Mouse (Mus musculus): ENCODE results near the gene Acacb. TPM values are rescaled to one million over a fixed set of nuclear protein-coding genes. Genes with fewer than 3 reads are reported as not detected.
A peak's percentile ranks its signal among the peaks of the same experiment; 100 is the strongest.

Acacb gene
- polyA plus RNA-seq, 1 experiment: 0.48 TPM

DNA sequence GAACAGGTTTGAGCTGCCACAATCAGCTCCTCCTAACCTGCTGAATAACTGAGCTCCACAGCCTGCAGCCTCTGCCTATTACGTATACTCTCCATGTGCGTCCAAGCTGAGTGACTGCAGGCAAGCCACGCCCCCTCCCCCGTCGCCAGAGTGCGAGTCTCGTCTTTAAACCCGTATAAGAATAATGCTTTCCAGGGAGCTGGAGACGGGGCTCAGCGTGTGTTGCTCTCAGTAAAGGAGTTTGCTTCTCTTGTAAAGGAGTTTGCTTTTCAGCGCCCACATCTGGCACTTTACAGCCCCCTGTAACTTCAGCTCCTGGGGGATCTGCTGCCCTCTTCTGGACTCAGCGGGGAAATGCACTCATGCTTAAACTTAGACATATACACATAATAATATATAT, 7.2 kb downstream of the Acacb start:
- TF ChIP-seq GATA1 (IDR thresholded peaks at IDR 0.05; ENCODE audit: borderline replicate concordance, low read length) (no peak), FLI1 (IDR thresholded peaks at IDR 0.05; ENCODE audit: low read length) (no peak)
- H3K36me3 ChIP-seq (replicated peaks; ENCODE audit: low read length): no peaks in the 10 kb centered on the region
- no peaks in the 10 kb centered on the region for H3K4me1 ChIP-seq
- peak overlapping the region; percentile 59 for H3K4me3 ChIP-seq (replicated peaks)
- peaks cover 52% of the 10 kb centered on the region for H3K27me3 ChIP-seq (replicated peaks)
- H3K9me3 ChIP-seq: peaks cover 12% of the 10 kb centered on the region

DNA sequence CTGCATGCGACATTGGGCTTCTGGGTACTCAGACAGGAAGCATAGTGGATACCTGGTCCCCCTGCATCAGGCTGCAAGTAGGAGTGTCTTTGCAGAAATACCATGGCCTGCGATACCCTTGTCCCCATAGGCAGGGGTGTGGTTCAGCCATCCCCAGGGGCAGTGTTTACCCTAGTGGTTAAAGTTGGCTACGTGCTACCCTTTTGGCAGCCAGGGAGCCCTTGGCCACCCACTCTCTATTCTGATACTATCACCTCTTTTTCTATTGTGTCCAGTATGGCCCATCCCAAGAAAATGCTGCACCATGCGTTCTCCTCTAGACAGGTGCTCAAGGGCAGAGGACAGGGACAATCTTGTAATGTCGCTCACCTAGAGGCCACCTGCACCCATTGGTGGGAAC, 8.4 kb downstream of the Acacb start:
- no peaks in the 10 kb centered on the region for H3K36me3 ChIP-seq (replicated peaks; ENCODE audit: low read length)
- H3K9me3 ChIP-seq: peaks cover 3% of the 10 kb centered on the region; the same call in 1 of the 2 replicates
- H3K27me3 ChIP-seq (replicated peaks): peaks cover 44% of the 10 kb centered on the region
- no peak overlapping the region for H3K4me3 ChIP-seq (replicated peaks)
- no peaks in the 10 kb centered on the region for H3K4me1 ChIP-seq
- TF ChIP-seq FLI1 (IDR thresholded peaks at IDR 0.05; ENCODE audit: low read length) (no peak), GATA1 (IDR thresholded peaks at IDR 0.05; ENCODE audit: borderline replicate concordance, low read length) (no peak)

DNA sequence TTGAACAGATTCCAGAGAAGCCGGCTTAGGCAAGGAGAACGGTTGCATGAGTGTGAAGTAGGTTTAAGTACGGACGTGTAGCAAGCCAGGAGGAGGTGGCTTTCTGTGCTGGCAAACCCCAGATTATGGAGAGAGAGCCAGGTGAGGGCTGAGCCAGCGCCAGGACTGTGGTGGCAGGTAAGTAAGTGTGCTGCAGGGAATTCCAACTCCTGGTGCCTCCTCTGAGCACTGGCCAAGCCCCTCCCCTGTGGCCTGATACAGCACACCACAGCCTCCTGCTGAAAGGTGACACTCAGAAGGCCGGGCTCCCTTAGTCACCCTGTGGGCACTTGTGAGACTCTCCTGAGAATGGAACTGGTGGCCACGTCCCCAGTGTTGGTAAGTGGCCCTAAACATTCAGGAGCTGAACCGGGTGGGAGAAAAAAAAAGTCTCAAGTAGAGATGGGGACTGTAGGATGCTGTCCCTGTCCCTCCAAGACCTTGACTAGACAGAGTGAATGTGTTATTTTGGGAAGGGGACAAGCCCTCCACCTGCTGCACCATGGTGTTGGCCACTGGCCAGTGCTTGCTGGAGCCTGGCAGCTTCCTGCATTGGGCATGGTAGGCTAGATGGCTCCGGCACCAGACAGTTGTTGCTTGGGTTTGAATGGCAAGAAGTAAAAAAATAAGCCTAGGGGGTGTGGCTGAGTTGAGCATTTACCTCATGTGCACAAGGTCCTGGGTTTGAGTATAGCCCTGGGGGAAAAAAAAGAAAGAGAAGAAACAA, 9.0 kb downstream of the Acacb start:
- no peaks in the 10 kb centered on the region for H3K4me1 ChIP-seq

DNA sequence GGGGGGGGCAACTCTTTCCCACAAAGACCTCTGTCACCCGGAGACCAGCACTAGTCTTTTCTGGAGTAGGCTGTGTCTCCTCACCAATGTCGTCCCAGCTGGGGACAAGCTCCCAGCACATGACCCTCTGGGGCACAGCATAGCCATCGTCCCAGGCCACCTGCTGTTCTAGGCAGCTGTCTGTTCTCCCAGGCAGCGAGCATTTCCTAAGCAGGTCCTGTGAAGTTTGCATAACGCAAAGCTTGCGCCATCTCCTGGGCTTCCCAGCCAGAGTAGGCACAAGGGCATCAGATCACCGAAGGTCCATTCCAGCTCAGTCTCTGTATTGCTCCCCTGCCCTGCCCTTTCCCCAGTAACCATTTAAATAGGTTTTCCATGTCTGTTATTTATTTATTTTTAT, 10.9 kb downstream of the Acacb start:
- Histone ChIP-seq H3K4me3 (replicated peaks) (no peak overlapping the region), H3K9me3 (peaks cover 3% of the 10 kb centered on the region; the same call in 1 of the 2 replicates), H3K36me3 (replicated peaks; ENCODE audit: low read length) (no peaks in the 10 kb centered on the region), H3K27me3 (replicated peaks) (peaks cover 32% of the 10 kb centered on the region), H3K4me1 (no peaks in the 10 kb centered on the region; the same call in 1 of the 2 replicates)
- TF ChIP-seq GATA1 (IDR thresholded peaks at IDR 0.05; ENCODE audit: borderline replicate concordance, low read length): no peak

More for the DNA sequence above, 9.0 kb downstream of the Acacb start:
- Histone ChIP-seq H3K36me3 (replicated peaks; ENCODE audit: low read length) (no peaks in the 10 kb centered on the region), H3K9me3 (peaks cover 3% of the 10 kb centered on the region; the same call in 1 of the 2 replicates), H3K4me3 (replicated peaks) (no peak overlapping the region), H3K27me3 (replicated peaks) (peaks cover 44% of the 10 kb centered on the region)
- TF ChIP-seq FLI1 (IDR thresholded peaks at IDR 0.05; ENCODE audit: low read length) (no peak), GATA1 (IDR thresholded peaks at IDR 0.05; ENCODE audit: borderline replicate concordance, low read length) (no peak)

DNA sequence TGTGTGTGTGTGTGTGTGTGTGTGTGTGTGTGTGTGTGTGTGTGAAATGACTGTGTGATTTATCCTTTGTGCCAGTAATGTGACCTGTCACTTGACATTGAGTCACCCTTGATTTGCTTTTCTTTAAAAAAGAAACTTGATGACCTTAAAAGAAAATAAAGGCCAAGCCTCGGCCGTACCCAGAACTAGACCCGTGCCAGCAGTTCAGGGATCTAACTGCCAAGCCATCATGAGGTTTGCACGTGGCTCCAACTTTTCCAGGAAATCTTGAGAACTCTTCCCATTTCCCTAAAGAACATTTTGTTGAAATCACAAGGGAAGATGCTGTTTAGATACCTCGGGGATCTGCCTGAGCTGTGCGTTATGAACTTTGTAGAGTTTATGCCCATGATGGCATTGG, 15.1 kb downstream of the Acacb start:
- TF ChIP-seq FLI1 (IDR thresholded peaks at IDR 0.05; ENCODE audit: low read length): no peak
- TF ChIP-seq GATA1 (IDR thresholded peaks at IDR 0.05; ENCODE audit: borderline replicate concordance, low read length): no peak
- Histone ChIP-seq H3K4me1 (peaks cover 8% of the 10 kb centered on the region), H3K27me3 (replicated peaks) (peaks cover 28% of the 10 kb centered on the region), H3K36me3 (replicated peaks; ENCODE audit: low read length) (no peaks in the 10 kb centered on the region), H3K9me3 (no peaks in the 10 kb centered on the region), H3K4me3 (replicated peaks) (no peak overlapping the region)

DNA sequence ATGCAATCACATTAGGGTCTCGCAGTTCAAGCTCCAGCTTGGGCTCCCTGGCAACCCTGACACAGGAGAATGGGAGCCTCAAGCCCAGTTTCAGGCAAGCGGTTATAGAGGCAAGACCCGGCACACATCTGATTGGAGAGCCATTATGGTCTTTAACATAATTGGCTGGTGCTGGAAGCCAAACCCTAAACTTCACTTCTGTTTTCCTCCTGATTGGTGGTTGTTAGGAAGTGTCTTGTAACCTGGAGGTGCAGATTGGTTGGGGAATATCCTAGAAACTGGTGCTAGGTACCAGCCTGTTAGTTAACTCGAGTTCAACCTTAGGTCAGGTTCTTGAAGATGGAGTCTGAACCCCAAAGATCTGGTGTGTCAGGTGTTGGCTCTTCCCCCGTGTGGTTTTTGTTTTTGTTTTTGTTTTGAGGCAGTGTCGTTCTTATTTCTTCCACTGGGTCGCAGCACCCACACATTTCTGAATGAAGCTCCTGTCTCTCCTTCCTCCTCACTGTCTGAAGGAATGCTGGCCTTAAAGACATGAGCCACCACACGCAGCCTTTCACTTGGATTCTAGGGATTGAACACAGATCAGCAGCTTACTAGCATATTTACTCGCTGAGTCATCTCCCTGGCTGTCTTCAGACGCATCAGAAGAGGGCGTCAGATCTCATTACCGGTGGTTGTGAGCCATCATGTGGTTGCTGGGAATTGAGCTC, 15.9 kb downstream of the Acacb start:
- TF ChIP-seq FLI1 (IDR thresholded peaks at IDR 0.05; ENCODE audit: low read length): no peak
- TF ChIP-seq GATA1 (IDR thresholded peaks at IDR 0.05; ENCODE audit: borderline replicate concordance, low read length): no peak
- H3K36me3 ChIP-seq (replicated peaks; ENCODE audit: low read length): no peaks in the 10 kb centered on the region
- H3K9me3 ChIP-seq: no peaks in the 10 kb centered on the region
- peak overlapping the region; percentile 10 for H3K4me3 ChIP-seq (replicated peaks)
- H3K27me3 ChIP-seq (replicated peaks): peaks cover 31% of the 10 kb centered on the region
- peaks cover 8% of the 10 kb centered on the region for H3K4me1 ChIP-seq

DNA sequence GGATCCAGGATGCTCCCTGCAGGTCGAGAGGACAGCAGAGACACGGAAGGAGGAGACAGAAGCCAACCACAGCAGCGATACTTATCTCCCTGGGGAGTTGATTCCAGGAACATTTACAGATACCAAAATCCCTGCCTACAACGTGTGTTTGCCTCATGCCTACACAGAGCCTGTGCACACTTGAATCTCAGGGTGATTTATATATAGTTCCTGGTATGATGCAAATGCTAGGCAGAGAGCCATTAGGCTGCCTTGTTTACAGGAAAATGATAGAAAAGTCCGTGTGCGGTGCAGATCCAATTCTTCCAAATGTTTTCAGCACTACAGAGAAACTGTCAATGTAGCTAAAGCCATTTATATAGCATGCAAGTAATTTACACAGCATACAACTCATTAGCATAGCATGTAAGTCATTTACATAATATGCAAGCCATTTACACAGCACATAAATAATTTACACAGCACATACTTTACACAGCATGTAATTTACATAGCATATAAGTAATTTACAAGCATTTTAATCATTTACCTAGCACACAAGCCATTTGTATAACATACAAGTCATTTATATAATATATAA, 16.9 kb downstream of the Acacb start:
- peaks cover 8% of the 10 kb centered on the region for H3K4me1 ChIP-seq
- no peak overlapping the region for H3K4me3 ChIP-seq (replicated peaks)
- no peaks in the 10 kb centered on the region for H3K36me3 ChIP-seq (replicated peaks; ENCODE audit: low read length)
- H3K27me3 ChIP-seq (replicated peaks): peaks cover 24% of the 10 kb centered on the region
- H3K9me3 ChIP-seq: peaks cover 1% of the 10 kb centered on the region; the same call in 1 of the 2 replicates
- TF ChIP-seq GATA1 (IDR thresholded peaks at IDR 0.05; ENCODE audit: borderline replicate concordance, low read length) (no peak), FLI1 (IDR thresholded peaks at IDR 0.05; ENCODE audit: low read length) (no peak)

DNA sequence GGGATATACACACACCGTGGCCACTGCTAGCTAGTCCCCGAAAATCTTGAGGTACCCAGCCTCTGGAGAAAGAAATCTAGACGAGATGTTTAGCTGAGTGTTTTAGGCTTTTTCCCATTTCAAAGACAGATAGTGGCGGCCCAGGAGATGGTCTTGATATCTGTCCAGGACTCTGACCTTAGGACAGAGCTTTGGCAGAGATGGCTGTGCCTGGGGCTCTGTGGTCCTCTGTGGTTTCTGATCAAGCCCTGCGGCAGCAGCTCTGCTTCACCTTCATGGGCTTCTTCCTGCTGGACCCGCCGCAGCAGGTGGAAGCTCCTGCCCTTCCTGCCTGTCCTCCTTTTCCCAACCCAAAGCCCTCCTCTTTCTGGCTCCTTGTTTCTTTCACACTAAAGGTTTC, 24.0 kb downstream of the Acacb start:
- TF ChIP-seq FLI1 (IDR thresholded peaks at IDR 0.05; ENCODE audit: low read length): no peak
- Histone ChIP-seq H3K27me3 (replicated peaks) (peaks cover 26% of the 10 kb centered on the region), H3K36me3 (replicated peaks; ENCODE audit: low read length) (no peaks in the 10 kb centered on the region), H3K4me1 (peaks cover 16% of the 10 kb centered on the region), H3K4me3 (replicated peaks) (no peak overlapping the region), H3K9me3 (peaks cover 14% of the 10 kb centered on the region)

DNA sequence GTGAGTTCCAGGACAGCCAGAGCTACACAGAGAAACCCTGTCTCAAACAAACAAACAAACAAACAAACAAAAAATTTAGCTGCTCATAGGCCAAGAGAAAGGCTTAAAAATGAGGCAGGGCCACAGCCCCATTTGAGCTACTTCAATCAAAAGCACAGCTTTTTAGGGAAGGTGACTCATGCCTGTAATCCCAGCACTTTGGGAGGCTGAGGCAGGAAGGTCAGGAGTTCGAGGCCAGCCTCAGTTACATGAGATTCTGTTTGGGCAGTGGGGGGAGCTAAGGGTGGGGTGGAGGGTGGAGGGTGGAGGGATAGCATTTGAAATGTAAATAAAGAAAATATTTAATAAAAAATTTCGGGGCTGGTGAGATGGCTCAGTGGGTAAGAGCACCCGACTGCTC, 26.6 kb downstream of the Acacb start:
- no peak for TF ChIP-seq GATA1 (IDR thresholded peaks at IDR 0.05; ENCODE audit: borderline replicate concordance, low read length)
- no peak for TF ChIP-seq FLI1 (IDR thresholded peaks at IDR 0.05; ENCODE audit: low read length)
- peaks cover 30% of the 10 kb centered on the region for H3K4me1 ChIP-seq
- no peaks in the 10 kb centered on the region for H3K36me3 ChIP-seq (replicated peaks; ENCODE audit: low read length)
- peaks cover 14% of the 10 kb centered on the region for H3K9me3 ChIP-seq
- no peak overlapping the region for H3K4me3 ChIP-seq (replicated peaks)
- H3K27me3 ChIP-seq (replicated peaks): peaks cover 12% of the 10 kb centered on the region

DNA sequence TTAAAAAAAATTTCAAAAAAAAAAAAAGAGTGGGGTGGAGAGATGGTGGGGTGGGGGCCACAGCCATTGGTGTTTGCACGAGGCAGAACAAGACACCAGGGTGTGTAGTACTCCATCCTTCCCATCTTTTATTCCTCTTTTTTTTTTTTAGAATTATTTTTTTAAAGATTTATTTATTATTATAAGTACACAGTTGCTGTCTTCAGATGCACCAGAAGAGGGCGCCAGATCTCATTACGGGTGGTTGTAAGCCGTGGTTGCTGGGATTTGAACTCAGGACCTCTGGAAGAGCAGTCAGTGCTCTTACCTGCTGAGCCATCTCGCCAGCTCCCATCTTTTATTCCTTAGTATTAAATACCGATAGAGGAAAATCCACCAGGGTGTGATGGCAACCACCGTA, 27.1 kb downstream of the Acacb start:
- Histone ChIP-seq H3K9me3 (peaks cover 13% of the 10 kb centered on the region), H3K4me3 (replicated peaks) (no peak overlapping the region), H3K27me3 (replicated peaks) (peaks cover 12% of the 10 kb centered on the region), H3K36me3 (replicated peaks; ENCODE audit: low read length) (no peaks in the 10 kb centered on the region), H3K4me1 (peaks cover 30% of the 10 kb centered on the region)
- TF ChIP-seq FLI1 (IDR thresholded peaks at IDR 0.05; ENCODE audit: low read length): no peak
- TF ChIP-seq GATA1 (IDR thresholded peaks at IDR 0.05; ENCODE audit: borderline replicate concordance, low read length): no peak
